Mouse (Mus musculus): ENCODE results near the gene Dner.

DNA sequence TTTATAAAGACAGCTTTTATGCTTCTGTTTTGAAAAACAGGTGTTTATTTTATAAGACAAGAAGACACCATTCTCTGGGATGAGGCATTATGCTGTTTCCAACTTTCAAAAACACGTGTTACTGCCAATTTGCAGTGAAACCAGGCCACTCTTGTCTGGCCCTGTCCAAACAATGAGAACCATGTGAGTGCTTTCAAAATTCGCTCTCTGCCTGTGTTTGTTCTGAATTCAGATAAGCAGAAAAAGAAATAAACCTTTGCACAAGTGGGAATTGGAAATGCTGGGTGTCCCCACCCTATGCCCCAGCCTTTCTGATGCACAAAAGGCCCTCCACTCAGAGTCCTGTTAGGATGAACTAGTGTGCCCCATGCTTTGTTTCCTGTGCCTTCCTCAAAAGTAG lies 276.6 kb downstream of the Dner start:
- TF ChIP-seq GATA1 (IDR thresholded peaks at IDR 0.05; ENCODE audit: borderline replicate concordance, low read length) = no peak
- no peak for TF ChIP-seq FLI1 (IDR thresholded peaks at IDR 0.05; ENCODE audit: low read length)

Measured in megakaryocyte, embryonic 14.5 days (primary cell).